Mouse (Mus musculus): Measurements from ENCODE around the gene Ppp1r14c.

DNA sequence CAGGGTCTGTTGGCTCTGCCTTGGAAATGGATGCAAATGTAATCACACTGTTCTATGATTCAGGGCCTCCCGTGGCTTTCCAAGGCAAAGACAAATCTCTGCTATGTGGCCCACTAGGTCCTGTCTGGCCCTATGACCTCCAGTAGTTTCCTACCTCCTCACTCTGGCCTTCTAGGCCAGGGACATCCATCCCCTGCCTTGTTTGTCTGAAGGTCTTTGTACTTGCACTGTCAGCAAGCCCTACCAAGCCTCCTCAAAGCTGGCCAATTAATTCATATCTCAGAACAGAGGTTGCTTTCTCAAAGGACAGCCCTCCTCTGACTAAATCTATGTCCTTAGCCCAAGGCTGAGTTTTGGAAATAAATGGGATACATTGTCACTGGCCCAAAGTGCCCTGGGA, 92.8 kb downstream of the Ppp1r14c start:
- no peak for TF ChIP-seq POLR2A (IDR thresholded peaks at IDR 0.05; ENCODE audit: insufficient read depth, low read depth, low read length)
- no peak for TF ChIP-seq CTCF (IDR thresholded peaks at IDR 0.05)
